Mouse (Mus musculus): Measurements from ENCODE around the gene Ltbr. TPM values are rescaled to one million over a fixed set of nuclear protein-coding genes. Genes with fewer than 3 reads are reported as not detected.

The Ltbr gene
- polyA plus RNA-seq, 1 experiment from 2014 or later = 41.5 TPM

DNA sequence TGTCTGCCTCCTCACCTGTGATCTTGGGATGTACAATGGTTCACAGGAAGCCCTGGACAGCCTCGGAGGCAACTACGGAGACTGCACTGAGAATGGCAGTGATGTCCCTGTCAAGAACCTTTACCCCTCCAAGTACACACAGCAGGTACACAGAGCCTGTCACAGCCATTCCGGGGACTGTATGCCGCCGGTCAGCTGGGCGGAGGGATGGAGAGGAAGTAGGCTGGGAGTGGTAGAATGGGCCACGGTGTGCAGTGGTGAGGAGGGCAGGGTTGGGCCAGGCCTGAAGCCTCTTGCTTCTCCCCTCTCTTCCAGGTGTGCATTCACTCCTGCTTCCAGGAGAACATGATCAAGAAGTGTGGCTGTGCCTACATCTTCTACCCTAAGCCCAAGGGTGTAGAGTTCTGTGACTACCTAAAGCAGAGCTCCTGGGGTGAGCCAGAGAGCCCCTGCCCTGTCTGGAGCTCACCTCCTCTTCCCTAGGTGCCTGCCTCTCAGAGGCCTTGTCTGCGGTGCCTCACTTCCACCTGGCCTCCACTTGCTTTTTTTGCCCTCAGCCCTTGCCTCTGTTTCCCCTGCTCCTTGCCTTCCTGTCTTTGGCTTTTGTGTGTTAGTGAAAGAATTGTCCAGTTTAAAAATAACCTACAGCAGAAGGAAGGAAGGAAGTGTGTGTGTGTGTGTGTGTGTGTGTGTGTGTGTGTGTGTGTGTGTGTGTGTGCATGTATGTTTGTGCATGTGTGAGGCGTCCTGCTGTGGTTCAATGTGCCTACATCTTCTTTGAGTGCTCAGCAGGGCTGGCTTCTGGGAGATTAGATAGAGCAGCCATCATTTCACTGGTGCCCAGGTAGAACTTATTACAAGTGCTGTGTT lies 25.3 kb upstream of the Ltbr start:
- 73% methylated on average over 9 of the region's 9 CpGs for WGBS
- no peak for DNase-seq (ENCODE audit: low spot score)
- Histone ChIP-seq H3K27me3 (ENCODE audit: low read depth, poor library complexity, severe bottlenecking) (no peaks in the 10 kb centered on the region), H3K9me3 (replicated peaks) (no peaks in the 10 kb centered on the region), H3K27ac (no peak overlapping the region), H3K4me3 (no peak overlapping the region), H3K4me1 (peaks cover 31% of the 10 kb centered on the region), H3K36me3 (no peaks in the 10 kb centered on the region)

- Histone ChIP-seq H3K4me1 (peaks cover 17% of the 10 kb centered on the region), H3K27ac (no peak overlapping the region), H3K27me3 (ENCODE audit: low read depth, poor library complexity, severe bottlenecking) (no peaks in the 10 kb centered on the region), H3K36me3 (no peaks in the 10 kb centered on the region), H3K4me3 (no peak overlapping the region), H3K9me3 (replicated peaks) (no peaks in the 10 kb centered on the region)
- 75% methylated on average over 2 of the region's 2 CpGs for WGBS
- DNase-seq (ENCODE audit: low spot score) = no peak
These were observed 20.7 kb upstream of the Ltbr start for GRCm38 (mm10) chr6:125334356-125334755.

DNA sequence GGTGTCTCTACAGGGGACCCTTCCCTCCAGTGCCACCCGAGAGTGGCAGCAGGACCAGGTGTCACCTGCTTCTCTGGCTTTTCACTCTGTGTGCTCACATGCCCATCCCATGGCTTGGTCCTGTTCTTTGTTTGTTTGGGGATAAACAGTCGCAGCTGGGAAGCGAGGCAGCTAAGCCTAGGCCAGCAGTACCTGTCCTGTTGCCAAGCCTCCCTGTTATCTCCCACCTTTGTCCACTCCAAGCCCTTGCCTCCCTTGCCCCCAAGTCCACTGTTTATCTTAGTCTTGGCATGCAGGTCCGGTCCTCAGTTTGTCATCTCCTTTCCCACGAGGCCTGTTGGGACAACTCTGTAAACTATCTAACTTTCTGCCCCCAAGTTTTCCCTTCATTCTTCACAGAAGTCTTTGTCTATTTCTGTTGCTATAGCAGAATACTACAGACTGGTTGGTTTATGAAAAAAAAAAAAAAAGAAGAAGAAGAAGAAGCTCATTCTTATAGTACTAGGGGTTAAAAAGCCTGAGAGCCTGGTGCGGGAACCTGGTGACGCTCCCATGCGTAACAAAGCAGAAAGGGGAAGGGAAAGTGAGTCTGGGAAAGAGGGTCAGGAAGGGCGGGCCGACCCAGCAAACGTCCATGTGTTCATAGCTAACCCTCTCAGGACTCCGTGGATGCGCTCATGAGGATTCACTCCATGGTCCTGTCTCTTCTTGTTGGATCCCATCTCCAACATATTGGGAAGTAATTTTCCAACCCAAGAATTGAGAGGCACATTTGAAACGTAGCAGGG lies 19.6 kb upstream of the Ltbr start:
- H3K27ac ChIP-seq = no peak overlapping the region
- H3K36me3 ChIP-seq = no peaks in the 10 kb centered on the region
- H3K27me3 ChIP-seq (ENCODE audit: low read depth, poor library complexity, severe bottlenecking) = no peaks in the 10 kb centered on the region
- H3K9me3 ChIP-seq (replicated peaks) = no peaks in the 10 kb centered on the region
- 84% methylated on average over 14 of the region's 14 CpGs for WGBS
- DNase-seq (ENCODE audit: low spot score) = no peak
- peaks cover 17% of the 10 kb centered on the region for H3K4me1 ChIP-seq
- no peak overlapping the region for H3K4me3 ChIP-seq

GRCm38 (mm10) chr6:125330626-125331326 lies 17.1 kb upstream of the Ltbr start:
- WGBS = 1% methylated on average over 39 of the region's 39 CpGs
- peak overlapping the region; percentile 82 for H3K27ac ChIP-seq
- DNase-seq (ENCODE audit: low spot score) = peak; percentile 81
- no peaks in the 10 kb centered on the region for H3K36me3 ChIP-seq
- H3K4me3 ChIP-seq = peak overlapping the region; percentile 60
- no peaks in the 10 kb centered on the region for H3K9me3 ChIP-seq (replicated peaks)
- peaks cover 17% of the 10 kb centered on the region for H3K4me1 ChIP-seq
- H3K27me3 ChIP-seq (ENCODE audit: low read depth, poor library complexity, severe bottlenecking) = no peaks in the 10 kb centered on the region

DNA sequence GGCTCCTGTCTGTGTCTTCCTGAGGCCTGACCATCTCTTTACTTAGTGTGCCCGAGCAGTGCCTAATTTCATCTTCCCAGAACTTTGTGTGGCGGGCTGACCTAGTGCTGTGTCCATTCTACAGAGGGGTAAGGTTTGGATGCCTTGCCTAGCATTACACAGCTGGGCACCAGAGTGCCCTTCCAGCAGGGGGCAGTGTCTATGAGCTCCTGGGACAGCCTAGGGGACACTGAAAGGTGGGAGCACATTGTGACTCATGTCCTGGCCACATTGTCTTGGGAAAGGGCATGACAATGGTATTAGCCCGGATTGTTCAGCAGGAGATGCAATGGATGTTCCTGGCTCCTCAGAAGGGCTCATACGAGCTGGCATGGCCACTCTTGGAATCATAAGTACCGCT lies 14.6 kb upstream of the Ltbr start:
- H3K9me3 ChIP-seq (replicated peaks) = no peaks in the 10 kb centered on the region
- peaks cover 11% of the 10 kb centered on the region for H3K4me1 ChIP-seq
- no peak for DNase-seq (ENCODE audit: low spot score)
- H3K27me3 ChIP-seq (ENCODE audit: low read depth, poor library complexity, severe bottlenecking) = peaks cover 12% of the 10 kb centered on the region
- WGBS = 84% methylated on average over 5 of the region's 5 CpGs
- no peaks in the 10 kb centered on the region for H3K36me3 ChIP-seq
- no peak overlapping the region for H3K4me3 ChIP-seq
- H3K27ac ChIP-seq = no peak overlapping the region

GRCm38 (mm10) chr6:125325337-125325736 lies 11.7 kb upstream of the Ltbr start:
- no peak for DNase-seq (ENCODE audit: low spot score)
- Histone ChIP-seq H3K9me3 (replicated peaks) (no peaks in the 10 kb centered on the region), H3K4me3 (no peak overlapping the region), H3K4me1 (peaks cover 17% of the 10 kb centered on the region), H3K27ac (no peak overlapping the region), H3K27me3 (ENCODE audit: low read depth, poor library complexity, severe bottlenecking) (peaks cover 41% of the 10 kb centered on the region), H3K36me3 (no peaks in the 10 kb centered on the region)
- 79% methylated on average over 6 of the region's 6 CpGs for WGBS

- WGBS = 55% methylated on average over 6 of the region's 6 CpGs
- peaks cover 12% of the 10 kb centered on the region for H3K4me1 ChIP-seq
- peaks cover 59% of the 10 kb centered on the region for H3K27me3 ChIP-seq (ENCODE audit: low read depth, poor library complexity, severe bottlenecking)
- H3K27ac ChIP-seq = no peak overlapping the region
- H3K36me3 ChIP-seq = no peaks in the 10 kb centered on the region
- H3K4me3 ChIP-seq = no peak overlapping the region
- H3K9me3 ChIP-seq (replicated peaks) = no peaks in the 10 kb centered on the region
- DNase-seq (ENCODE audit: low spot score) = no peak
These were observed 9.9 kb upstream of the Ltbr start for GRCm38 (mm10) chr6:125323547-125323946.

DNA sequence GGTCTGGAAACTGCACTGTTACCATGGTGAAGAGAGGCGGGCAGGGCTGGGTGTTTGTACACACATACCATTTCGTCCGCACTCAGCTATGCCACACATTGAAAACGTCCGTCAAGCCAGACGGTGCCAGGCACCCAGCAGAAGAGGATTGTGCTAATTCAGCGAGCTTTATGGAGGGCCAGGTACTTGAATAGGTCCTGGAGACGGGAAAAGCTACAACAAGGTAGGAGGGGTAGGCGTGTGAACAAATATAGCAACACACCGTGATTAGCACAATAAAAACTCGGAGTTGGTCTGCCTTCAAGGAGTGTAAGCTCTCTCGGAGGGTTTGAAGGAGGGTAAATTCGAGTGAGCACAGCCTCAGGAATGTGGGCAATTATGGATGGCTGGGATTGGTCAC lies 9.1 kb upstream of the Ltbr start:
- Histone ChIP-seq H3K4me1 (peaks cover 12% of the 10 kb centered on the region), H3K9me3 (replicated peaks) (no peaks in the 10 kb centered on the region), H3K27ac (no peak overlapping the region), H3K27me3 (ENCODE audit: low read depth, poor library complexity, severe bottlenecking) (peaks cover 62% of the 10 kb centered on the region), H3K36me3 (no peaks in the 10 kb centered on the region), H3K4me3 (no peak overlapping the region)
- no peak for DNase-seq (ENCODE audit: low spot score)
- WGBS = 68% methylated on average over 13 of the region's 13 CpGs

DNA sequence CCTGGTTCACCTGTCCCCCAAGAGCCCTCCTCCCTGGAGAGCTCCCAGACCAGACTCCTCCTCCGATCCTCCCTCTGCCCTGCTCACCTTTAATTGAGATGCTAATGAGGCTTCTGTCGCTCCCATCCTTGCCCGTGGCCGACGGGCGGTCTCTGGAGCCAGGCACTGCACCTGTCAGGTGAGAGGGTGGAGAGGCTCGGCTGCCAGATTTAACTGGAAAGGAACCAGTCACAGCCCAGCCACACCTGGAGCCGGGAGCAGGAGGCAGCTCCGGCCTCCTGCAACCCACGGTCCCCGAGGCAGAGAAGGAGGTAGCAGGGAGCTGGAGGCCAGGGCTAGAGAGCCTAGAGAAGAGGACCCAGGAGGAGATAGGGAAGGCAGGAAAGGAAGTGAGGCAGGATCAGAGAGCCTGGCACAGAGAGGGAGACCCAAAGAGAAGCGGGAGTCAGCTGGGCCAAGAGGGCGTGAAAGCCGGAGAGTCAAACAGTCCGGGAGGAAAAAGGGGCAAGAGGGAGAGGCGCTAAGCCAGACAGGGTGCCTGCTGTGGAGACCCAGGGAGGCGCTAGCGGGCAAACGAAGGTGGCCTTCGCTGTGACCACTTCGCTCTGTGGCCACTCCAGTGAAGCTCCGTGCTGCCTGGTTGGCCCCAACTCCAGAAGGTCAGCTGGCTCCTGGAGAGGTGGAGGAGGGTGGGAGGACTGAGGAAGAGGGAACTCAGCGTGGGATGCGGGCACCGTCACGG lies 7.6 kb upstream of the Ltbr start:
- Histone ChIP-seq H3K27me3 (ENCODE audit: low read depth, poor library complexity, severe bottlenecking) (peaks cover 65% of the 10 kb centered on the region), H3K36me3 (no peaks in the 10 kb centered on the region), H3K4me3 (peak overlapping the region; percentile 2; the same call in 1 of the 2 replicates), H3K27ac (no peak overlapping the region), H3K4me1 (peaks cover 12% of the 10 kb centered on the region), H3K9me3 (replicated peaks) (no peaks in the 10 kb centered on the region)
- 5% methylated on average over 26 of the region's 26 CpGs for WGBS
- no peak for DNase-seq (ENCODE audit: low spot score)

DNA sequence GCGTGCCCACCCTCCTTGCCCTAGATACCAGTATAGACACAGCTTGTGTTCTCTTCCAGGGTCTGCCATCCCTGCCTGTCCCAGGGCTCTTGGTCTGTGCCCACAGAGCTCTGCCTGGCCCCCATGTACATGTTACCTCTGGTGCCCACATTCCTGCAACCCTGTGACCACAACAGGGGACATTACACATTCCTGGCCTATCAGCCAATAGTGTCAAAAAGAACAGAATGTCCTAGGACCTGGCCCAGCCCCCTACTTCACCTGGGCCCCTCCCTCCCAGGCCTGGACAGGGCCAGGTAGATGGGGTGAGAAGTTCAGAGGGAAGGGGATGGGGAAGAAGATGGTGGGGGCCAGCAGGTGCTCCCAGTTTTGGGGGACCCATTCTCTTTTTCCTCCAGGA lies 6.6 kb upstream of the Ltbr start, which contains the start of gene Scnn1a:
Gene Scnn1a, plus strand, starts transcription at position 337 of the 400 bp plus-strand sequence.
- H3K4me1 ChIP-seq = peaks cover 12% of the 10 kb centered on the region
- H3K4me3 ChIP-seq = peak within 1 kb of the TSS; percentile 2; the same call in 1 of the 2 replicates
- H3K27me3 ChIP-seq (ENCODE audit: low read depth, poor library complexity, severe bottlenecking) = peaks cover 65% of the 10 kb centered on the region
- 83% methylated on average over 1 of the region's 1 CpGs for WGBS
- H3K36me3 ChIP-seq = no peaks in the 10 kb centered on the region
- H3K9me3 ChIP-seq (replicated peaks) = no peaks in the 10 kb centered on the region
- no peak for DNase-seq (ENCODE audit: low spot score)
- H3K27ac ChIP-seq = no peak within 1 kb of the TSS

- DNase-seq (ENCODE audit: low spot score) = no peak
- peaks cover 64% of the 10 kb centered on the region for H3K27me3 ChIP-seq (ENCODE audit: low read depth, poor library complexity, severe bottlenecking)
- H3K9me3 ChIP-seq (replicated peaks) = no peaks in the 10 kb centered on the region
- no peaks in the 10 kb centered on the region for H3K36me3 ChIP-seq
- no peak overlapping the region for H3K4me3 ChIP-seq
- H3K27ac ChIP-seq = no peak overlapping the region
- peaks cover 13% of the 10 kb centered on the region for H3K4me1 ChIP-seq
These were observed 6.2 kb upstream of the Ltbr start for GRCm38 (mm10) chr6:125319919-125320296.

Measured in limb, embryonic 10.5 days (tissue).